Mouse (Mus musculus) heart, embryonic 15.5 days (tissue): ENCODE results near the gene Ankle1. TPM values are rescaled to one million over a fixed set of nuclear protein-coding genes. Genes with fewer than 3 reads are reported as not detected.

ENCODE experiments used
- ATAC-seq: fragments of 200-750 bp; cut with Nextera tagmentation; replicated peaks from 2 replicates; pipeline ENCODE4 v1.8.0; 2017; ENCODE audit warnings: low read depth, moderate TSS enrichment; ENCODE audit not compliant: insufficient number of reproducible peaks, insufficient read depth, low FRiP score
- H3K27ac ChIP-seq: fragments of 300-500 bp; sonication (generic); 2 replicates; pipeline ENCODE4 v1.5.1; 2015; ENCODE audit warnings: mild to moderate bottlenecking, inconsistent platforms
- H3K27me3 ChIP-seq: fragments of 300-500 bp; sonication (generic); 2 replicates; pipeline ENCODE4 v1.6.1; 2015; ENCODE audit warnings: inconsistent platforms
- H3K36me3 ChIP-seq: fragments of 300-500 bp; sonication (generic); 2 replicates; pipeline ENCODE4 v1.6.1; 2015; ENCODE audit warnings: mild to moderate bottlenecking, inconsistent platforms
- H3K4me1 ChIP-seq: fragments of 300-500 bp; sonication (generic); replicated peaks from 2 replicates; pipeline ENCODE4 v1.6.1; 2015; ENCODE audit warnings: inconsistent platforms
- H3K4me2 ChIP-seq: fragments of 300-500 bp; sonication (generic); 2 replicates; pipeline ENCODE4 v1.6.1; 2015; ENCODE audit warnings: inconsistent platforms, mild to moderate bottlenecking, moderate library complexity
- H3K4me3 ChIP-seq: fragments of 300-500 bp; sonication (generic); 2 replicates; pipeline ENCODE4 v1.5.1; 2015; ENCODE audit warnings: mild to moderate bottlenecking, inconsistent platforms
- H3K9ac ChIP-seq: fragments of 300-500 bp; sonication (generic); 2 replicates; pipeline ENCODE4 v1.6.1; 2015; ENCODE audit warnings: mild to moderate bottlenecking, inconsistent platforms
- H3K9me3 ChIP-seq: fragments of 300-500 bp; sonication (generic); replicated peaks from 2 replicates; pipeline ENCODE4 v1.6.1; 2016; ENCODE audit warnings: inconsistent platforms
- whole genome bisulfite sequencing: fragments of 180-500 bp; shearing (Covaris S2); methylation state at CpG from one replicate; pipeline ENCODE4 v1.1.7; 2015; ENCODE audit warnings: mixed read lengths; 5-methylcytosine and 5-hydroxymethylcytosine counted together
- polyA plus RNA-seq: library from polyadenylated mRNA; unstranded; fragments of >200 nt; fragmentation: Nextera tagmentation; extraction: Ambion mirVana; gene quantifications from 2 replicates; pipeline ENCODE4 v1.2.1, GENCODE M21; 2015

Ankle1 gene
- polyA plus RNA-seq = 23.0 and 34.0 TPM in 2 replicates

GRCm38 (mm10) chr8:71405401-71406098, at the start of gene Ankle1:
Gene Ankle1 (plus strand): TSS chr8:71406010.
- peak within 1 kb of the TSS; percentile 34; the same call in 1 of the 2 replicates for H3K27ac ChIP-seq
- no peaks in the 10 kb centered on the region for H3K9me3 ChIP-seq
- peaks cover 26% of the 10 kb centered on the region for H3K4me1 ChIP-seq
- peak within 1 kb of the TSS; percentile 74 for H3K9ac ChIP-seq
- ATAC-seq = peak; percentile 88
- H3K36me3 ChIP-seq = peaks cover 18% of the 10 kb centered on the region; the same call in 1 of the 2 replicates
- WGBS = 18% methylated on average over 33 of the region's 33 CpGs
- H3K27me3 ChIP-seq = no peaks in the 10 kb centered on the region
- H3K4me3 ChIP-seq = peak within 1 kb of the TSS; percentile 72
- H3K4me2 ChIP-seq = peak within 1 kb of the TSS; percentile 95

DNA sequence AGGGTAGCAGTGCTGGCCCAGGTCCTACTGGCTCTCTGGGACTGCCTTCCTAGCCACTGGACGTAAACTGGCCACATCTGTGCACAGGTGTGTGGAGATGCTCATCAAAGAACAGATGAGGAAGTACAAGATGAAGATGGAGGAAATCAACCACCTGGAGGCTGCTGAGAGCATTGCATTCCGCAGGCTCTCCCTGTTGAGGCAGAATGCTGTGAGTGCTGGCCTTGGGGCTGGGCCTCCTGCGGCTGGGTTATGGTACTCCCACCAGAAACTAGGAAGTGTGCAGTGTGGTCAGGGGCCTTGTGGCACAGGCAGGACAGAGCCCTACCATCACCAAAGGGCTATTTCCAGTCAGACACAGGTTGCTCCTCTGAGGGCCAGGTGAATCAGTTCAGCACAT, 47.8 kb upstream of the Ankle1 start:
- Histone ChIP-seq H3K27me3 (no peaks in the 10 kb centered on the region), H3K36me3 (peaks cover 73% of the 10 kb centered on the region), H3K9ac (no peak overlapping the region), H3K4me2 (no peak overlapping the region), H3K9me3 (no peaks in the 10 kb centered on the region), H3K4me3 (no peak overlapping the region), H3K4me1 (no peaks in the 10 kb centered on the region), H3K27ac (no peak overlapping the region)
- WGBS = 91% methylated on average over 3 of the region's 3 CpGs
- ATAC-seq = no peak

- under 1% methylated on average over 56 of the region's 56 CpGs for WGBS
- H3K27me3 ChIP-seq = no peaks in the 10 kb centered on the region
- peak; percentile 82 for ATAC-seq
- peak within 1 kb of the TSS; percentile 79 for H3K4me3 ChIP-seq
- H3K4me2 ChIP-seq = peak within 1 kb of the TSS; percentile 87
- peaks cover 7% of the 10 kb centered on the region; the same call in 1 of the 2 replicates for H3K36me3 ChIP-seq
- no peaks in the 10 kb centered on the region for H3K9me3 ChIP-seq
- peak within 1 kb of the TSS; percentile 93 for H3K27ac ChIP-seq
- peaks cover 33% of the 10 kb centered on the region for H3K4me1 ChIP-seq
- peak within 1 kb of the TSS; percentile 70 for H3K9ac ChIP-seq
Observed at GRCm38 (mm10) chr8:71366771-71367528, 38.9 kb upstream of the Ankle1 start, which contains the start of gene Use1. Gene Use1 (plus strand): TSS chr8:71366848.

GRCm38 (mm10) chr8:71367529-71368176, 38.2 kb upstream of the Ankle1 start:
- H3K4me3 ChIP-seq = peak overlapping the region; percentile 79
- H3K4me2 ChIP-seq = peak overlapping the region; percentile 87
- no peak for ATAC-seq
- H3K9ac ChIP-seq = peak overlapping the region; percentile 70
- H3K9me3 ChIP-seq = no peaks in the 10 kb centered on the region
- WGBS = 39% methylated on average over 17 of the region's 17 CpGs
- no peaks in the 10 kb centered on the region for H3K27me3 ChIP-seq
- H3K4me1 ChIP-seq = peaks cover 33% of the 10 kb centered on the region
- H3K27ac ChIP-seq = peak overlapping the region; percentile 93
- peaks cover 7% of the 10 kb centered on the region; the same call in 1 of the 2 replicates for H3K36me3 ChIP-seq

DNA sequence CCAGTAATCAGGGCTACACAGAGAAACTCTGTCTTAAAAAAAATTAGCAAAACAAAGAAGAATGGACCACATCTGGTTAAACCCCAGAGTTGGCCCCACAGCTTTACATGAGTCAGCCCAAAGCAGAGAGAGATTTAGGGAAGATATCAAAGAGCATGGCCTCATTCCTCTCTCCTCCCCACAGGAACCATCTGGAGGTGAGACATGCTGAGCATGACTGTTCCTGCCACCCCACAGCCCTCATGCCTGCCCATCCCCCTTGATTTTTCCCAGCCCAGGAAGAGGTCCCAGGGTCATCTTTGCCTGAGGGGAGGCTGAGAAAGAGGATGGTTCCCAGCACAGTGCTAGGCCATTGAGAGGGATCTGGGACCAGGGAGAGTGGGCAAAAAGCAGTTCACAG, 37.4 kb upstream of the Ankle1 start:
- no peaks in the 10 kb centered on the region for H3K27me3 ChIP-seq
- peaks cover 7% of the 10 kb centered on the region; the same call in 1 of the 2 replicates for H3K36me3 ChIP-seq
- H3K27ac ChIP-seq = peak overlapping the region; percentile 93
- no peaks in the 10 kb centered on the region for H3K9me3 ChIP-seq
- H3K9ac ChIP-seq = no peak overlapping the region; the same call in 1 of the 2 replicates
- no peak overlapping the region for H3K4me3 ChIP-seq
- H3K4me1 ChIP-seq = peaks cover 33% of the 10 kb centered on the region
- H3K4me2 ChIP-seq = peak overlapping the region; percentile 87; the same call in 1 of the 2 replicates
- no peak for ATAC-seq

DNA sequence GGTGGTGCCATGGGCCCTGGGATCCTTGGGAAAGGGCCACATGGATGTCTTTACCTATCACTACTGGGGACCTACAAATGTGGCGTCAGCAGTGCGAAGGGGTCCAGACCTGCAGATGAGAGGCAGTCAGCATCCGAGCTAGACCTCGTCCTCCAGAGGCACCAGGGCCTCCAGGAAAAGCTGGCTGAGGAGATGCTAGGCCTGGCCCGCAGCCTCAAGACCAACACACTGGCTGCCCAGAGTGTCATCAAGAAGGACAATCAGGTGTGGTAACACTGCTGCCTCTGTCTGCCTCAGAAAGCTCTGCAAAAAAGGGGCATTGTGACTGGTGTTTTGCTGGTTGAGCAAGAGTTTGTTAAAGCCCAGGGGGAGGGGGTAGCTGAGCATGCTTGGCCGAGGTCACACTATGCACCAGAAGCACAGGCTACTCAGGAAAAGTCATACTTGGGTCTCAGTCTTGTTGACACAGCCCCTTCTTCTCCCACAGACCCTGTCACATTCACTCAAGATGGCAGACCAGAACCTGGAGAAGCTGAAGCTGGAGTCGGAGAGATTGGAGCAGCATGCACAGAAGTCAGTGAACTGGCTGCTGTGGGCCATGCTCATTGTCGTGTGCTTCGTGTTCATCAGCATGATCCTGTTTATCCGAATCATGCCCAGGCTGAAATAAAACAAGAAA, 36.6 kb upstream of the Ankle1 start:
- H3K27me3 ChIP-seq = no peaks in the 10 kb centered on the region
- no peak overlapping the region for H3K9ac ChIP-seq
- ATAC-seq = no peak
- H3K4me3 ChIP-seq = no peak overlapping the region
- WGBS = 92% methylated on average over 10 of the region's 10 CpGs
- no peaks in the 10 kb centered on the region for H3K9me3 ChIP-seq
- peaks cover 14% of the 10 kb centered on the region for H3K36me3 ChIP-seq
- H3K4me2 ChIP-seq = no peak overlapping the region
- peaks cover 33% of the 10 kb centered on the region for H3K4me1 ChIP-seq
- H3K27ac ChIP-seq = peak overlapping the region; percentile 90

- peak overlapping the region; percentile 90 for H3K27ac ChIP-seq
- peaks cover 43% of the 10 kb centered on the region for H3K4me1 ChIP-seq
- ATAC-seq = no peak
- H3K36me3 ChIP-seq = peaks cover 27% of the 10 kb centered on the region
- H3K4me2 ChIP-seq = peak overlapping the region; percentile 66
- H3K9ac ChIP-seq = peak overlapping the region; percentile 67
- no peaks in the 10 kb centered on the region for H3K9me3 ChIP-seq
- peak overlapping the region; percentile 84 for H3K4me3 ChIP-seq
- no peaks in the 10 kb centered on the region for H3K27me3 ChIP-seq
- 17% methylated on average over 5 of the region's 5 CpGs for WGBS
Observed at GRCm38 (mm10) chr8:71370711-71371235, 35.0 kb upstream of the Ankle1 start.

DNA sequence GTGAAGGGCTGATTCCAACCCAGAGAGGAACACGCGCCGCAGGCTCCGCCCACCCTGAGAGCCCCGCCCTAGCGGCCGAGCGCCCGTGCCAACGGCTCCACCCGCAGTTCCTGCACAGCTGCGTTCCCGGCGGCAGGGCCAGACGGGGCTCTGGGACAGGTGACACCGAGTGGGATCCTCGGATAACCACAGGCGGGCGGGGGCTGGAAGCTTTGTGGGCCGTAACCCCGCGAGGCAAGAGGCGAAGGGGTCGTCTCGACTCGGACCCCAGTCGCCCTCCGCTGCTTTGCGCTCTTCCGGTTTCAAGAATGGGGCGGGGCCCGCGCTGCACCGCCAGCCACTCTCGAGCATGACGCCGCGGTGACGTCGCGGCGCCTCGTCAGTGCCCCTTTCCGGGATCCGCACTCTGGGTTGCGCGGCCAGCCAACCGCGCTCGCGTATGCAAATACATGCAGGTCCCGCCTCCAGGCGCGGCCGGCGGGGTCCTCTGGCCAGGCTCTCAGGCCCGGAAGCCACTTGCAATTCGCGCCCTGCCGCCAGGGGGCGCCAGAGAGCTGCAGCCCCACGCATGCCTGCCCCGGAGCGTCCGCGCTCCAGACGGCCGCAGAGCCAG, 34.5 kb upstream of the Ankle1 start, which contains the start of gene Ocel1:
Gene Ocel1 (plus strand): TSS at position 63 of the 613 bp plus-strand sequence.
- H3K4me3 ChIP-seq = peak within 1 kb of the TSS; percentile 84
- peaks cover 27% of the 10 kb centered on the region for H3K36me3 ChIP-seq
- peak; percentile 83 for ATAC-seq
- peak within 1 kb of the TSS; percentile 66 for H3K4me2 ChIP-seq
- peaks cover 47% of the 10 kb centered on the region for H3K4me1 ChIP-seq
- H3K27ac ChIP-seq = peak within 1 kb of the TSS; percentile 90
- H3K9ac ChIP-seq = peak within 1 kb of the TSS; percentile 67
- H3K9me3 ChIP-seq = no peaks in the 10 kb centered on the region
- H3K27me3 ChIP-seq = no peaks in the 10 kb centered on the region
- 2% methylated on average over 68 of the region's 68 CpGs for WGBS

DNA sequence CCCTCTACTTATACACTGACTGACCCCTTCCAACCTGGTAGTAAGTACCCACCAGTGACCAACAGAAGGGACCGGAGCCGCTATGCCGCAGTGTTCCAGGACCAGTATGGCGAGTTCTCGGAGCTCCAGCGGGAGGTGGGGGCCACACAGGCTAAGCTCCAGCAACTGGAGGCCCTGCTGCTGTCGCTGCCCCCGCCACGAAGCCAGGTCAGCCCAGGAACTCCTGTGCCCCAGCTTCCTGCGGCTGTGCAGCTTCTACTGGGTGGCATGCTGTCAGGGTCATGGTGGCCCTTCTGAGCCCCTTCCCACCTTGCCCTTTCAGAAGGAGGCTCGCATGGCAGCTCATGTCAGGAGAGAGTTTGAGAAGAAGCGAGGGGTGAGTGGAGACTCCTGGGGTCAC, 33.4 kb upstream of the Ankle1 start:
- peaks cover 32% of the 10 kb centered on the region for H3K36me3 ChIP-seq
- WGBS = 84% methylated on average over 12 of the region's 12 CpGs

DNA sequence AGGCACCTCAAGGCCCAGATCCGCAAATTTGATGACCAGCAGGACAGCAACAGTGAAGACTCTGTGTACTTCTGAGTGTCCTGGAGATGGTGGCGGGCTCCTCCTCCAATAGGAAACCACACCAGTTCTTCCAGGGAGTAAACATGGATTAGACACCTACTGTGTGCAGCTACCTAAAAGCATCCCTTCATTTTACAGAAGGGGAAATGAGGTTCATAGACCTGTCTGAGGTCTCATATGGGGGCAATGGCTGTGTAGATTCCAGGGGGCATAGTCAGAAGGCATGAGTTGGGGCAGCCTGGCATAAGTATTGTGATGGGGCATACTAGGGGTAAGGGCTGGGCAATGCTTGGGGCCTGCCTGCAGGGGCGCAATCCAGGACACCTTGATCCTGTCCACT, 32.8 kb upstream of the Ankle1 start:
- 82% methylated on average over 3 of the region's 3 CpGs for WGBS
- H3K9me3 ChIP-seq = no peaks in the 10 kb centered on the region
- no peak overlapping the region for H3K27ac ChIP-seq
- no peak overlapping the region for H3K9ac ChIP-seq
- peaks cover 50% of the 10 kb centered on the region for H3K4me1 ChIP-seq
- no peak for ATAC-seq
- H3K4me3 ChIP-seq = no peak overlapping the region
- H3K36me3 ChIP-seq = peaks cover 38% of the 10 kb centered on the region
- no peaks in the 10 kb centered on the region for H3K27me3 ChIP-seq
- H3K4me2 ChIP-seq = no peak overlapping the region

More for the DNA sequence above, 33.4 kb upstream of the Ankle1 start:
- no peak overlapping the region for H3K4me2 ChIP-seq
- H3K9me3 ChIP-seq = no peaks in the 10 kb centered on the region
- peak overlapping the region; percentile 26 for H3K27ac ChIP-seq
- peaks cover 55% of the 10 kb centered on the region for H3K4me1 ChIP-seq
- H3K4me3 ChIP-seq = no peak overlapping the region
- no peak for ATAC-seq
- H3K27me3 ChIP-seq = no peaks in the 10 kb centered on the region
- no peak overlapping the region for H3K9ac ChIP-seq
